Mouse (Mus musculus) liver, embryonic 11.5 days (tissue): ENCODE data around the gene Celf2. TPM values are rescaled to one million over a fixed set of nuclear protein-coding genes. Genes with fewer than 3 reads are reported as not detected.

ENCODE experiments used
- ATAC-seq: fragments of 200-750 bp; cut with Nextera tagmentation; replicated peaks from 2 replicates; pipeline ENCODE4 v1.8.0; 2017; ENCODE audit warnings: moderate number of reproducible peaks, mild to moderate bottlenecking, moderate TSS enrichment, moderate library complexity; ENCODE audit not compliant: low FRiP score
- DNase-seq: peaks from one replicate; pipeline ENCODE4 v3.0.0-alpha.2; 2017; ENCODE audit warnings: low spot score
- H3K27ac ChIP-seq: fragments of 300-500 bp; sonication (generic); 2 replicates; pipeline ENCODE4 v1.5.1; 2014; ENCODE audit warnings: mild to moderate bottlenecking, low read depth, low read length, control low read depth
- H3K27me3 ChIP-seq: fragments of 300-500 bp; sonication (generic); replicated peaks from 2 replicates; pipeline ENCODE4 v1.6.1; 2014; ENCODE audit warnings: low read length, mixed read lengths; ENCODE audit not compliant: control insufficient read depth, insufficient read depth
- H3K36me3 ChIP-seq: fragments of 300-500 bp; sonication (generic); 2 replicates; pipeline ENCODE4 v1.6.1; 2014; ENCODE audit warnings: mild to moderate bottlenecking, low read length, moderate library complexity, mixed read lengths; ENCODE audit not compliant: control insufficient read depth, insufficient read depth
- H3K4me1 ChIP-seq: fragments of 300-500 bp; sonication (generic); replicated peaks from 2 replicates; pipeline ENCODE4 v1.6.1; 2014; ENCODE audit warnings: low read length, mixed read lengths; ENCODE audit not compliant: control insufficient read depth, insufficient read depth
- H3K4me2 ChIP-seq: fragments of 300-500 bp; sonication (generic); 2 replicates; pipeline ENCODE4 v1.6.1; 2014; ENCODE audit warnings: mild to moderate bottlenecking, control low read depth, moderate library complexity
- H3K4me3 ChIP-seq: fragments of 300-500 bp; sonication (generic); 2 replicates; pipeline ENCODE4 v1.5.1; 2014; ENCODE audit warnings: low read depth, low read length, control low read depth
- H3K9ac ChIP-seq: fragments of 300-500 bp; sonication (generic); 2 replicates; pipeline ENCODE4 v1.6.1; 2014; ENCODE audit warnings: low read depth, low read length, control low read depth
- H3K9me3 ChIP-seq: fragments of 300-500 bp; sonication (generic); 2 replicates; pipeline ENCODE4 v1.6.1; 2016; ENCODE audit warnings: low read length, inconsistent platforms, mixed read lengths; ENCODE audit not compliant: control insufficient read depth
- WGBS: fragments of 180-500 bp; shearing (Covaris S2); extraction: QIAGEN DNeasy Blood & Tissue Kit; methylation state at CpG from one replicate; pipeline ENCODE4 v1.1.7; 2014; 5-methylcytosine and 5-hydroxymethylcytosine counted together
- polyA plus RNA-seq: library from polyadenylated mRNA; unstranded; fragments of >200 nt; fragmentation: Nextera tagmentation; extraction: Ambion mirVana; gene quantifications from 2 replicates; pipeline ENCODE4 v1.2.1, GENCODE M21; 2014

Celf2 gene
- polyA plus RNA-seq, 1 experiment from 2014 or later: 21.1 TPM

- no peaks in the 10 kb centered on the region for H3K27me3 ChIP-seq
- 79% methylated on average over 4 of the region's 4 CpGs for WGBS
- no peak overlapping the region for H3K9ac ChIP-seq
- DNase-seq (no peak), ATAC-seq (no peak)
- no peak overlapping the region for H3K4me3 ChIP-seq
- H3K27ac ChIP-seq: no peak overlapping the region
- no peak overlapping the region for H3K4me2 ChIP-seq
- no peaks in the 10 kb centered on the region for H3K36me3 ChIP-seq
- no peaks in the 10 kb centered on the region for H3K9me3 ChIP-seq
- H3K4me1 ChIP-seq: no peaks in the 10 kb centered on the region
Measured at GRCm38 (mm10) chr2:7113738-7114137, 395.6 kb downstream of the Celf2 start.

GRCm38 (mm10) chr2:7112156-7112813 is 397.1 kb downstream of the Celf2 start:
- DNase-seq: no peak
- H3K27me3 ChIP-seq: no peaks in the 10 kb centered on the region
- H3K27ac ChIP-seq: no peak overlapping the region
- no peak overlapping the region for H3K9ac ChIP-seq
- no peak for ATAC-seq
- WGBS: 57% methylated on average over 4 of the region's 4 CpGs
- no peaks in the 10 kb centered on the region for H3K9me3 ChIP-seq
- no peaks in the 10 kb centered on the region for H3K36me3 ChIP-seq
- H3K4me1 ChIP-seq: no peaks in the 10 kb centered on the region
- no peak overlapping the region for H3K4me2 ChIP-seq
- no peak overlapping the region for H3K4me3 ChIP-seq

GRCm38 (mm10) chr2:7093414-7093813 is 415.9 kb downstream of the Celf2 start:
- no peaks in the 10 kb centered on the region for H3K36me3 ChIP-seq
- ATAC-seq: no peak
- no peak overlapping the region for H3K27ac ChIP-seq
- H3K4me1 ChIP-seq: no peaks in the 10 kb centered on the region
- no peaks in the 10 kb centered on the region for H3K9me3 ChIP-seq
- no peak for DNase-seq
- WGBS: 76% methylated on average over 3 of the region's 3 CpGs
- no peak overlapping the region for H3K4me3 ChIP-seq
- no peak overlapping the region for H3K9ac ChIP-seq
- H3K27me3 ChIP-seq: no peaks in the 10 kb centered on the region
- H3K4me2 ChIP-seq: no peak overlapping the region

GRCm38 (mm10) chr2:7092641-7093040 is 416.7 kb downstream of the Celf2 start:
- WGBS: 87% methylated on average over 5 of the region's 5 CpGs
- Histone ChIP-seq H3K4me1 (no peaks in the 10 kb centered on the region), H3K9me3 (no peaks in the 10 kb centered on the region), H3K36me3 (no peaks in the 10 kb centered on the region), H3K4me2 (no peak overlapping the region), H3K27me3 (no peaks in the 10 kb centered on the region), H3K27ac (no peak overlapping the region), H3K4me3 (no peak overlapping the region), H3K9ac (no peak overlapping the region)
- no peak for ATAC-seq
- no peak for DNase-seq

GRCm38 (mm10) chr2:7090496-7090895 is 418.9 kb downstream of the Celf2 start:
- no peaks in the 10 kb centered on the region for H3K27me3 ChIP-seq
- 55% methylated on average over 1 of the region's 1 CpGs for WGBS

GRCm38 (mm10) chr2:7089069-7089834 is 420.1 kb downstream of the Celf2 start:
- H3K4me3 ChIP-seq: no peak overlapping the region
- no peak overlapping the region for H3K4me2 ChIP-seq
- 47% methylated on average over 7 of the region's 7 CpGs for WGBS
- H3K27me3 ChIP-seq: no peaks in the 10 kb centered on the region
- DNase-seq (no peak), ATAC-seq (no peak)
- H3K9ac ChIP-seq: no peak overlapping the region
- H3K4me1 ChIP-seq: no peaks in the 10 kb centered on the region
- H3K9me3 ChIP-seq: no peaks in the 10 kb centered on the region
- H3K36me3 ChIP-seq: no peaks in the 10 kb centered on the region
- H3K27ac ChIP-seq: no peak overlapping the region

More at GRCm38 (mm10) chr2:7090496-7090895, 418.9 kb downstream of the Celf2 start:
- Histone ChIP-seq H3K4me1 (no peaks in the 10 kb centered on the region), H3K9me3 (no peaks in the 10 kb centered on the region), H3K9ac (no peak overlapping the region), H3K36me3 (no peaks in the 10 kb centered on the region), H3K4me2 (no peak overlapping the region), H3K4me3 (no peak overlapping the region), H3K27ac (no peak overlapping the region)
- DNase-seq: no peak
- ATAC-seq: no peak

- 34% methylated on average over 4 of the region's 4 CpGs for WGBS
- no peaks in the 10 kb centered on the region for H3K36me3 ChIP-seq
- H3K9ac ChIP-seq: no peak overlapping the region
- H3K9me3 ChIP-seq: no peaks in the 10 kb centered on the region
- no peak overlapping the region for H3K4me3 ChIP-seq
- ATAC-seq (no peak), DNase-seq (no peak)
- H3K4me2 ChIP-seq: no peak overlapping the region
- no peaks in the 10 kb centered on the region for H3K27me3 ChIP-seq
- no peaks in the 10 kb centered on the region for H3K4me1 ChIP-seq
- no peak overlapping the region for H3K27ac ChIP-seq
Measured at GRCm38 (mm10) chr2:7088536-7088935, 420.8 kb downstream of the Celf2 start.

GRCm38 (mm10) chr2:7087480-7087879 is 421.9 kb downstream of the Celf2 start:
- ATAC-seq: no peak
- Histone ChIP-seq H3K4me1 (no peaks in the 10 kb centered on the region), H3K9ac (no peak overlapping the region), H3K36me3 (no peaks in the 10 kb centered on the region), H3K4me2 (no peak overlapping the region), H3K9me3 (no peaks in the 10 kb centered on the region), H3K4me3 (no peak overlapping the region), H3K27ac (no peak overlapping the region), H3K27me3 (no peaks in the 10 kb centered on the region)
- WGBS: 76% methylated on average over 14 of the region's 14 CpGs
- DNase-seq: no peak
